Mouse (Mus musculus) ES-E14 (cell line): ENCODE results near the gene Lyl1.
A peak's percentile ranks its signal among the peaks of the same experiment; 100 is the strongest.

Source experiments
- CHD2 ChIP-seq: IDR thresholded peaks from 2 replicates; pipeline ENCODE4 v1.6.1; 2014; ENCODE audit warnings: mild to moderate bottlenecking, low read depth, low read length, inconsistent platforms
- HCFC1 ChIP-seq: IDR thresholded peaks from 2 replicates; pipeline ENCODE4 v1.6.1; 2012; ENCODE audit warnings: low read length, inconsistent platforms, borderline replicate concordance; ENCODE audit not compliant: insufficient read depth
- MAFK ChIP-seq: IDR thresholded peaks from 2 replicates; pipeline ENCODE4 v1.6.1; 2014; ENCODE audit warnings: mild to moderate bottlenecking, low read depth, low read length, inconsistent platforms; ENCODE audit not compliant: insufficient read depth
- ZC3H11A ChIP-seq: IDR thresholded peaks from 2 replicates; pipeline ENCODE4 v1.6.1; 2012; ENCODE audit warnings: low read depth, mild to moderate bottlenecking, inconsistent platforms, low read length, borderline replicate concordance
- ZNF384 ChIP-seq: IDR thresholded peaks from 2 replicates; pipeline ENCODE4 v1.6.1; 2012; ENCODE audit warnings: low read depth, low read length, inconsistent platforms

GRCm38 (mm10) chr8:84655336-84656190, 45.7 kb upstream of the Lyl1 start:
- no peak for TF ChIP-seq HCFC1
- 0 out of 2 replicates have a peak, but pooled peaks have one; percentile 34 for TF ChIP-seq ZNF384
- no peak for TF ChIP-seq ZC3H11A
- TF ChIP-seq CHD2: no peak
- 0 out of 2 replicates have a peak, but pooled peaks have one; percentile 15 for TF ChIP-seq MAFK
